Mouse (Mus musculus): ENCODE data around the gene Orm2.

Gene Orm2

DNA sequence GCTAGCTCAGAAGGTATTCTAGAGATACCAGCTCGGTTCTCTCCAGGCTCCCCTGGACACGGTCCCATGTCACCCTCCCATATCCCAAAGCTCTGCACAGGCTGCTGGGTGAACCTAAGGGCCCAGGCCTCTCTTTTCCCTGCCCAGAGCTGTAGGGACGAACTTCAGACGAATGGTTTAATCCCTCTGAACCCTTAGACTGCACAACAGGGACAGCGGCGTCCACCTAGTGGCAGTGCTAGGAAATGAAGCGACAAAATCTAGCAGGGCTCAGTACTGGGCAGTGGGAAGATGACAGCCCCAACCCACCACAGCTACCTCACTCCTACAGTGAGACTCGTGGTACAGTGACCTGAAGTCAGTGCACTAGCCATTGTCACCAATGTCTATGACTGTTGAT, 46.4 kb downstream of the Orm2 start:
- DNase-seq = peak; percentile 30

DNA sequence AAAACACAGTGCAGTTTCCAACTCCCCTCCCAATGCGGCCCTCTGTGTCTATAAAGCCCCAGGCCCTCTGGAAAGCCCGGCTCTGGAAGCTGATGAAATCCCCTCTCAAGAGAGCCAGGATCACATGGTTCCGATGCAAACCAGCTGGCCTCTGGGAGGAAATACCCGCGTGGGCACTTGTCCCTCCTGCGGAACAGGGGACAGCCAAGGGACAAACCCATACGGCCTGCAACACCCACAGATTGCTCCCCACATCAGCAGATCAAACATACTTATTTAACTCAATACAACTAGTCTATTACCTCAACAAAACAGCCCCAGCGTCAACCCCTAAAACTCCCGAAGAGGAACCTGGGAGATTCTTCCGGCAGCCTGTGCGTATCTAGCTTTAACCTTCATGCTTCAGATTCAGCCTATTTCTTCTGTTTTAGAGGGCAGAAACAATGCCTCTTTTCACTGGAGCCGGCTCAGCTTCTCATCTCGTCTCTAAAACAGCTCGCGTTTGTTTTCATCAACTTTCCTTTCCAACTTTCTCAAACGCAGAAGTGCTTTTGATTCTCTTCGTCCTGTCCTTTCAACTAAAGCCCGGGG, 47.2 kb downstream of the Orm2 start:
- no peak for DNase-seq

- peak; percentile 18 for DNase-seq
Observed at GRCm38 (mm10) chr4:63409908-63410582, 47.8 kb downstream of the Orm2 start.

DNA sequence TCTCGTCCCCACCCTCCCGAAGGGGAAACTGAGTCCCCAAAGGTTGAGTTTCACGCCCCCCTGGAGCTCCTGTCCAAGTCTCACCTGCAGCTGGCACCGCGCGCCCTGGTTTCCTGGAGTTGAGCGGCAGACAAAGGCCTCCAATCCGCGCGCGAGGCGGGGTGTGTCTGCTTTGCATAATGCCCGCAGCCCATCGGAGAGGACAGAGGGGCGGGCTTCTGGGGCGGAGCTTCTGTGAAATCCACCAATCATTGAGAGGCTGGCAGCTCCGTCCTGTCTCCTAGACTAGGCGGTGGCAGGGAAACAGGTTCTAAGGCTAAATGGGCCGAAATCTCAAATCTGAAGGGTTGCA, 48.3 kb downstream of the Orm2 start:
- DNase-seq = peak; percentile 91

DNA sequence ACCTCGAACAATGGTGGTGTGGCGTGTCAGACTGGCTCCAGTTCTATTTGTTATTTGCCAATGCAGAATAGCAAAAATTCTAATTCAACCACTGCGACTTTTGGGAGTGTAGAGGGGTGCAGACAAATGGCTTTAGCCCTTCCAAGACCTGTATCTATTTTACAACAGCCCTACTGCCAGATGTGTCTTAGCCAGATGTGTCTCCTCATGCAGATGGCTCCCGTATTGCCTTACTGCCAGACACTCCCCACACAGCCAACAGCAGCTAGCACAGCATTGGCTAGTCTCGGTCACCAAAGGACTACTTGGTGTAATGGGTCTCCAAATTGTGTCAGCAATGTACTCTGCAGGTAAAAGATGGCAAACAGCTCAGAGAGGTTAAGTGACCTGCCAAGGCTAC, 49.0 kb downstream of the Orm2 start:
- DNase-seq = no peak

DNA sequence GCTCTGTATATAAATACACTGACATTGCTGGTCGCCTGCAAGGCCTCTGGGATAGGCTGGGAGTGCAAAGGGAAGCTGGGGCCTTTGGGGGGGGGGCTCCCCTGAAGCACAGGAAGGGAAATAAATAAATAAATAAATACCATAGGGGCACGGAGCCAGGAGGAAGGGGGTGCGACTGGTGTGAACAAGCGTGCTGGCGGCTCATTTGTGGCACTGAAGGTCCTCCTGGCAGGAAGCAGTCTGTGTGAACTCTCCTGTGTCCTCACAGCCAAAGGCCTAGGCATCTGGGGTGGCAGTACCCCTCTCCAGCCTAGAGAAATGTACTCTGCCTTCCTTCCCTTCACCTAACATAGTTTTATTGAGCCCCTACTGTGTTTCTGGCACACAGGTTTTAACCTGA, 52.7 kb downstream of the Orm2 start:
- DNase-seq = no peak

Measured in right cerebral cortex, adult 18-20 months (tissue).